Mouse (Mus musculus) thymus, postnatal 0 days (tissue): ENCODE results near the gene Olfr1222. TPM values are rescaled to one million over a fixed set of nuclear protein-coding genes. Genes with fewer than 3 reads are reported as not detected.
"Not testable (repeated sequence)": the region's sequence is repeated elsewhere in the genome, so short reads cannot be mapped to it uniquely, and the experiment has no call there.

Source experiments
- DNase-seq: peaks from one replicate; pipeline ENCODE4 v3.0.0-alpha.2; 2015; ENCODE audit warnings: low spot score
- polyA plus RNA-seq: library from polyadenylated mRNA; unstranded; fragments of >200 nt; fragmentation: Nextera tagmentation; extraction: Ambion mirVana; gene quantifications from 2 replicates; pipeline ENCODE4 v1.2.1, GENCODE M21; 2015

Gene Olfr1222
- polyA plus RNA-seq: not detected in 2 replicates

DNA sequence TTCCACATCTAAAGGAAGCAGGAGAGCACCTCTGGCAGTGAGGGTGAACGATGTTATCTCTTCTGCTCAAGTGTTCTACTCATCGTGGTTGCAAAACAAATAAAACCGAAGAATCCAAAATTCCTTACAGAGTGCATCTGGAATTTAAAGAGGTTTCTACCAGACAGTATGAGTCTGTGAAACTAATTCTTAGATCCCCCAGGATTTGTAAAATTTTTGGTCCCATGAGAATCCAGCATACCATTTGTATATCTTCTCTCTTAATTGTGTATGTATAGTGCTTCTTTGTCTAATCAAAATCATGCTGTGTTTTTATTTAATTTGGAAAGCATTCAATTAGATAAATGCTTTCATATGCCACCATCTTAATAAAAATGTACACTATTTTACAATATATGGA, at the start of gene Olfr1222:
Gene Olfr1222, minus strand, starts transcription at position 101 of the 400 bp plus-strand sequence.
- DNase-seq: no peak

DNA sequence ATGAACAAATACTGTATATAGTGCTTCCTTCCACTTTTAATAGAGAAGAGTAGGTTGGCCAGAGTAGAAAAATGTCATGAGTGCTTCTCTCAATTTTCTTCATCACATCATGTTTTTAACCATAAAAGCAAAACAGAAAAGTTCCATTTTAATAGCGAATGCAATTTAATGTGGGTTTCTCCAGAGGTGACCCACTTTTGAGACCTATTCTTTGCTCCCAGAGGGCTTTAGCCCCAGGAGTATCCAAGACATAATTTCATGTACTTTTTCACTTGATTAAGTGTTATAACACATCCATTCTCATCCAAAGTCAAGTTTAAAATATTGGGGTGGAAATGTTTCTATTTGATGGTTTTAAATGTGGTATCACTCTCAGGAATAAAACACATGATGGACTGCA, 41.7 kb upstream of the Olfr1222 start, which contains the start of gene Olfr1225:
Gene Olfr1225, minus strand, starts transcription at position 101 of the 400 bp plus-strand sequence.
- no peak for DNase-seq

DNA sequence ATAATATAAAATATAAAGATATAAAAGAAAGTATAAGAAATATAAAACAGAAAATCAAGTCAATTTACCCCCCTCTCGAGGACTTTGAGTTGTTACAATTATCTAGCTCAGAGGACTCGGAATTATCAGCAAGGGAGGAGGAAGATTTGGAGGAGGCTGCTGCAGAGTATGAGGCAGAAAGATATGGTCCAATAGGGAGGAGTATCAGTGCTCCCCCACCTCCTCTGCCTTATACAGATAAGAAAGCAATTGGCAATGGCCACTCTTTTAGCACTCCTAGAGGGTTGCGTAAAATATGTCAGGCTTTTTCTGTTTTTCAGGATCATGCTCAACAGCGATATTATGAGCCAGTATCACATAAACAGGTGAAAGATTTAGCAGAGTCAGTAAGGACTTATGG, 31.9 kb upstream of the Olfr1222 start:
- DNase-seq: not testable (repeated sequence)

DNA sequence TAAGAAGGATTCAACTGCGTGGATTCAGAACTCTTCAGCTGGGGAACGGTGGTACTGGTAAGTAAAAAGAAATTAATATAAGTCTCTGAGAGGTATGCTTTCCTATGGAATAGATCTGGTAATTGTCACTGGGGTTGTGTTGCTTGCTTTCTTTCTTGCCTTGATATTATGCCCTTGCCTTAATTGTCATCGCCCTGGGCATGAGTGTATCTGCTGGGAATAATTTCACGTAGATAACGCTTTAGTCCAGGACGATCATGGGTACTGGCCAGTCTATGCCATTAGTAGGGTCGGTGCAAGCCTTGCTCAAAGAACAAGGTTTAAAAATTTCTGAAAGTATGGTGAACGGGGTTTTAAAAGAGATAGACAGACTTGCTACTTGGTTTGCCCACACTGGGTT, 31.1 kb upstream of the Olfr1222 start, which contains the start of gene Olfr1224-ps1:
Gene Olfr1224-ps1, minus strand, starts transcription at position 101 of the 400 bp plus-strand sequence.
- not testable (repeated sequence) for DNase-seq

DNA sequence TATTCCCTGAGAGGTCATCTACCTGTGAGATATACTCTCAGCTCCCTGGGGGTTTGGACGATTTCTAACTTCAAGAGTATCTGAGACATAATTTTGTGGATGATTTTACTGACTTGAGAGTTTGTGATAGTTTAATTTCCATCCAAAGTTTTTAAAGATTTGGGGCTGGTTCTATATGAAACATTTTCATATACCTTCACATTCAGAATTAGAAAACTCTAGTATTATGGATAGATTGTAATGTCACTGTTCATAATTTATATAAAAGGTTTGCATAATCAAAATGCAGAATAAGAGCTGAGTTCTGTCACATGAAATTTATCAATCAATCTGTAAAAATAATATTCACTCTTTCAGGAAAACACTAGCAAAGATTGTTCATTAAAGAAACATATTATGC, 18.6 kb upstream of the Olfr1222 start, which contains the start of gene Olfr1223:
Gene Olfr1223, minus strand, starts transcription at position 101 of the 400 bp plus-strand sequence.
- no peak for DNase-seq

DNA sequence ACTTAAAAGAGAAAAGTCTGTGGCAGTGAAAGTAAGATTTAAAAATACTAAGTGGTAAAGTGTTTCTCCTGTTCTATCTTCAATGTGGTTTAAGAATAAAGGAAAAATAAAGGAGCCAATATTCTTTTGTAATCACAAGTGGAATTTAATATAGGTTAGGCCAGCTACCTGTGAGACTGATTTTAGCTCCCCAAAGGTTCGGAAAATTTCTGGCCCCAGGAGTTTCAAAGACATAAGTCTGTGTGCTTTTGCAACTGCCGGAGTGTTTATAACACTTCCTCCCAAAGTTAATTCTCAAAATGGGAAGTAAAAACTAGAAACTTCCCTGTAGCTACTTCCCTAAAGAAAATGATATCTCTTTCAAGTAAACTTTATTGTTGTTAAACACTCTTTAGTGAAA, 15.7 kb downstream of the Olfr1222 start, which contains the start of gene Olfr1221:
Gene Olfr1221, minus strand, starts transcription at position 101 of the 400 bp plus-strand sequence.
- DNase-seq: no peak

DNA sequence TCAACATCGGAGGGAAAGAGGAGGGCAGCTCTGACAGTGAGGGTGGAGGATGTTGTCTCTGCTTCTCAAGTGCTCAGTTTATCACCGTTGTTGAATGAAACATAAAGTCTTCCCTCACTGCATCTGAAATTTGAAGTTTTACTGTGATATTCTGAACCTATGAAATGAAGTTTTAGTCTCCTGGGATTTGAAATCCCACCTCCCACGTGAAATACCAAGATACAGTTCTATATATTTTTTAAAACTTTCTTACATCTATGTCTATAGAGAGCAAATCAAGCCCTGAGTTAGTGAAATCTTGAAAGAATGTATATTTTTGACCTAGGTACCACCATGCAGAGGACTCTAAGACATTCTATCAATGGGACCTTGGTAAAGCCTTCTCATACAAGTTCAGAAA, 26.1 kb downstream of the Olfr1222 start, which contains the start of gene Olfr1220:
Gene Olfr1220, minus strand, starts transcription at position 101 of the 400 bp plus-strand sequence.
- no peak for DNase-seq

DNA sequence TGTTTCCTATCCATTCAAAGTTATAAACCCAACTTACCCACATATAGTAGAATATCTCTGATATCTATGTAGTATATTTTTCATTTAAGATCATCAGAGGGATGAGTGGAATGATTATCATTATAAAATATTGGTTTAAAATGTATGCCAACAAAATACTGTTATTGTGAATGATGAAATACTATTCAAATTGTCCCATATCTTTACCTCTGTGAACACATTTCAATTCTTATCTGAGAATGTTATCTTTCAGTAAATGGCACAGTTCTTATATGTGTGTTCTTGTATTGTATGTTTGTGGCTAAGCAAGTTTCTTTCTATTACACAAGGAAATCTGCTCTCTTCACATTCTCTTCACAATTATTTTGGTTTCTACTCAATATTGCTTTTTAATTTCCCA, 27.2 kb downstream of the Olfr1222 start:
- DNase-seq: no peak

DNA sequence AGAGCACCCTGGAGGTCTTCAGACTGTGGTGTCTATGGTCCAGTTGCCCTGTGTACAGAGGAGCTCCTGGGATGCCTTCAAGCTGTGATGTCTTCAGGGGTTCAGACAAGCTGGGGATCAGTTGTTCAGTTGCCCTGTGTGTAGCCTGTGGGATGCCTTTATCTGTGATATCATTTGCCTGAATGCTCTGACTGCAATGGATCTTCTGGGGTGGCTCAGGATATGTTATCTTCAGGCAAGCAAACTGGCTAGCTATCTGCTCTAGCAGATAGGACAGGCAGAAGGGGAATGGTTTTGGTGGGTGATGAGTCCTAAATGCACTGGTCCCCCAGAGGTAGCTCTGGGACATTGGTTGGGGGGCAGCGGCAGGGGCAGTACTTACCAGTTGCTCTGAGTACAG, 39.0 kb downstream of the Olfr1222 start:
- no peak for DNase-seq

DNA sequence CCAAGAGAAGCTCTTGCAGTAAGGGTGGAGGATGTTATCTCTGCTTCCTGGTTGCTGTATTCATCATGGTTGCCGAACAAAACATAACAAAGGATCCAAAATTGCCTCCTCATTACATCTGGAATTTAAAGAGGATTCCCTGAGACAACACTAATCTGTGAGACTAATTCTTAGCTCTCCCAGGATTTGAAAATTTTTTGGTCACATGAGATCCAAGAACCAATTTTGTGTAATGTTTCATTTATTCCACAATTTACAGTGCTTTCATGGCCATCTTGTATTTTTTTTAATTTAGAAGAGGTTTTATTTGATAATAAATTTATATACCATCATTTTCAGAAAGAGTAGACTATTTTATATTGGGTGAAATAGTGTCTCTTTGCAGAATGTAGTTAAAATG, 49.4 kb downstream of the Olfr1222 start, which contains the start of gene Olfr1219:
Gene Olfr1219, minus strand, starts transcription at position 101 of the 400 bp plus-strand sequence.
- no peak for DNase-seq

DNA sequence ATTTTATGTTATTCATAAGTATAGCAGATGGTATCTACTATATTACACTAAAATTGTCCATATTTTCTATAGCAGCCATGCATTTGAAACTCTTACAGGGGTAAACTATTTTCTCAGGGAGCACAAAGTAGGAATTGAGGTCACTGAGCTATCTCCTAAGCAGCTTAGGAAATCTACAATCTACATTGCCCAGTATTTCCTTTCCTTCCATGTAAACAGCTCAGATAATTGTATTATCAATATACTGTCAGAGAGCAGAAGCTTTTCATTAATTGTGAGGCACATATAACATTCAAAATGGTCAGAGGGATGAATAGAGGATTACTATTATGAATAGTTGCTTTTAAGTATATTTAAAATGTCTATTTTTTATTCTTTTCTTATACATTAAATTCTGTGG, 51.4 kb downstream of the Olfr1222 start:
- no peak for DNase-seq

Other genes starting within 250 kb of the Olfr1222 start
- gene Olfr1208, start 230.7 kb downstream of the Olfr1222 start, polyA plus RNA-seq: not detected in 2 replicates
- not detected in 2 replicates for gene Olfr1209, start 217.9 kb downstream of the Olfr1222 start, polyA plus RNA-seq
- not detected in 2 replicates for gene Olfr1211, start 194.9 kb downstream of the Olfr1222 start, polyA plus RNA-seq
- not detected in 2 replicates for gene Olfr1212, start 179.1 kb downstream of the Olfr1222 start, polyA plus RNA-seq
- not detected in 2 replicates for gene Gm13762, start 152.8 kb downstream of the Olfr1222 start, polyA plus RNA-seq
- not detected in 2 replicates for gene Olfr1214, start 140.4 kb downstream of the Olfr1222 start, polyA plus RNA-seq
- gene Olfr1215, start 126.1 kb downstream of the Olfr1222 start, polyA plus RNA-seq: not detected in 2 replicates
- not detected in 2 replicates for gene Olfr1216, start 114.7 kb downstream of the Olfr1222 start, polyA plus RNA-seq
- not detected in 2 replicates for gene Olfr1217, start 101.0 kb downstream of the Olfr1222 start, polyA plus RNA-seq
- not detected in 2 replicates for gene Olfr1218, start 71.9 kb downstream of the Olfr1222 start, polyA plus RNA-seq
- gene Olfr1219, start 49.5 kb downstream of the Olfr1222 start, polyA plus RNA-seq: not detected in 2 replicates
- not detected in 2 replicates for gene Olfr1220, start 26.2 kb downstream of the Olfr1222 start, polyA plus RNA-seq
- not detected in 2 replicates for gene Olfr1221, start 15.8 kb downstream of the Olfr1222 start, polyA plus RNA-seq
- not detected in 2 replicates for gene Olfr1223, start 18.5 kb upstream of the Olfr1222 start, polyA plus RNA-seq
- gene Olfr1224-ps1, start 31.0 kb upstream of the Olfr1222 start, polyA plus RNA-seq: not detected in 2 replicates
- gene Olfr1225, start 41.6 kb upstream of the Olfr1222 start, polyA plus RNA-seq: not detected in 2 replicates
- not detected in 2 replicates for gene Olfr1226, start 67.0 kb upstream of the Olfr1222 start, polyA plus RNA-seq
- gene Olfr1228, start 121.0 kb upstream of the Olfr1222 start, polyA plus RNA-seq: not detected in 2 replicates
- not detected in 2 replicates for gene Olfr1229, start 155.0 kb upstream of the Olfr1222 start, polyA plus RNA-seq
- gene Olfr1230, start 164.2 kb upstream of the Olfr1222 start, polyA plus RNA-seq: not detected in 2 replicates
- gene Olfr1231, start 174.0 kb upstream of the Olfr1222 start, polyA plus RNA-seq: not detected in 2 replicates
- gene Olfr1232, start 196.6 kb upstream of the Olfr1222 start, polyA plus RNA-seq: not detected in 2 replicates
- not detected in 2 replicates for gene Olfr1233, start 209.3 kb upstream of the Olfr1222 start, polyA plus RNA-seq
- gene Olfr1234, start 231.8 kb upstream of the Olfr1222 start, polyA plus RNA-seq: not detected in 2 replicates